Mouse (Mus musculus): Measurements from ENCODE around the gene Pdpr. TPM values are rescaled to one million over a fixed set of nuclear protein-coding genes. Genes with fewer than 3 reads are reported as not detected.
"Not testable (repeated sequence)": the region's sequence is repeated elsewhere in the genome, so short reads cannot be mapped to it uniquely, and the experiment has no call there.

Gene Pdpr
- 10 to 100 TPM in 1 of 2 experiments, 1 to 10 TPM in 1; 7.2 to 11.4 TPM for polyA plus RNA-seq (2017; shearing (Covaris generic))

DNA sequence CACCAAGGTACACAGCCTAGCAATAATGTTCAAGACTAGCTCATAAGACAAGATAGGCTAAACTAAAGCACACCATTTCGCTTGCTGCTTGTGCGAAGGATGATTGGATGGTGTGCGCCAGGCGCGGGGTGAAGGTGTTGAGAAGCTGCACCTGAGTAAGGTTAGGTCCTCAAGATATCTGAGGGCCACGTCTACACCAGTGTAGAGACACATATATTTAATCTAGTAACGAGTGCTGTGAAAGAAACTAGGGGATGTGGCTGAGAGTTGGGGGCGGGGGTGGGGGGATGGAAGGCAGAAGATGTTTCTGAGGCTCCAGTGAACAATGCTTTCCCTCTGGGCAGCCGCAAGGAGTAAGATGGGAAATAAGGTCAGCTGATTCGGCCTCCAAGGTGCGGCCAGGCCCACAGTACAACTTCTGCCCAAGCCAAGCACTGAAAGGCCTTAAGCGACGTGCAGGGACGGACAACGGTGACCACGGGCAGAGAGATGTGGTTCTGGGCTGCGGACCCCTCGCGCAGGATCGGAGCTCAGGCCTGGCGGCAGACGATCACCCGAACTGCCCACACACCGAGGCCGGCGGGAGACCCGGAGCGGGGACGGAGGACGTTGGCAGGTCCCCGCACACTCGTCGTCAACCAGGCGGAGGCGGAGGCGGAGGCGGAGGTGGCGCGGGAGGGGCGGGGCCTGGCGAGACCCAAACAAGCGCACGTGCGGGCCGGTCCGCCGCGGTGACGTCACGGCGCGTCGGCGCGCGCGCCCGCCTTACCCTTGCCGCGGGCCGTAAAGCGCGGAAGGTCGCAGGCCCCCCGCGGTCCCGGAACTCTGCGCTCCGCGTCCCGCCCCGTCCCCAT is at the start of gene Pdpr:
TSS of gene Pdpr (plus strand) at position 766 of the 854 bp plus-strand sequence.
- peak; percentile 84 for ATAC-seq

DNA sequence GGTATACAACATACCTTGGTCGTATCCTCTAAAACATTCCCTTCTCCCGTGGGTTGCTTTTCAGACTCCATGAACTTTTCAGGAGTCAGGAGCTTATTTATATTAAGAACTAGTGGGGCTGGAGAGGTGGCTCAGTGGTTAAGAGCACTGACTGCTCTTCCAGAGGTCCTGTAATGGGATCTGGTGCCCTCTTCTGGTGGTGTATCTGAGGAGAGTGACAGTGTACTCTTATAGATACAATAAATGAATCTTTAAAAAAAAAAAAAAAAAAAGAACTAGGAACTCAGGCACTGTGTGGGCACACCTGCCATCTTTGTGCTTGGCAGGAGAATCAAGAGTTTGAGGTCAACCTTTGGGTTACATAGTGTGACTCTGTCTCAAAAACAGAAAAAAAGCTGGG is 45.7 kb upstream of the Pdpr start:
- ATAC-seq: no peak

DNA sequence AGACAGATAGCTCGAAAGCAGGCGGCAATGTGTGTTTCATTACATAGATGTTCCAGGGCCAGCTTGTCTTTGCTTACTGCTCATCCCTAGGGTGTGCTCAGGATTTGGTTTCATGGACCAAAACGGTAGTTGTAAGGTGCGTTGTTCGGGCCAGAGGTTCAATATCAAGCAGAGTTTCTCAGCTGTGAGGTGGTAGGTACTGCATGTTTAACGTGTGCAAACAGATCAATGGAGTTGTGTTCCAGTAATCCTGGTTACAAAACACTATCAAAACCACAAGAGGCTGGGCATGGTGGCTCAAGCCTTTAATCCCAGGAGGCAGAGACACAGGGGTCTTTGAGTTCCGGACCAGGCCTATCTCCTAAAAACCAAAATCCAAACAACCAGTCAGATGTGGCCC is 45.3 kb upstream of the Pdpr start:
- ATAC-seq: no peak

DNA sequence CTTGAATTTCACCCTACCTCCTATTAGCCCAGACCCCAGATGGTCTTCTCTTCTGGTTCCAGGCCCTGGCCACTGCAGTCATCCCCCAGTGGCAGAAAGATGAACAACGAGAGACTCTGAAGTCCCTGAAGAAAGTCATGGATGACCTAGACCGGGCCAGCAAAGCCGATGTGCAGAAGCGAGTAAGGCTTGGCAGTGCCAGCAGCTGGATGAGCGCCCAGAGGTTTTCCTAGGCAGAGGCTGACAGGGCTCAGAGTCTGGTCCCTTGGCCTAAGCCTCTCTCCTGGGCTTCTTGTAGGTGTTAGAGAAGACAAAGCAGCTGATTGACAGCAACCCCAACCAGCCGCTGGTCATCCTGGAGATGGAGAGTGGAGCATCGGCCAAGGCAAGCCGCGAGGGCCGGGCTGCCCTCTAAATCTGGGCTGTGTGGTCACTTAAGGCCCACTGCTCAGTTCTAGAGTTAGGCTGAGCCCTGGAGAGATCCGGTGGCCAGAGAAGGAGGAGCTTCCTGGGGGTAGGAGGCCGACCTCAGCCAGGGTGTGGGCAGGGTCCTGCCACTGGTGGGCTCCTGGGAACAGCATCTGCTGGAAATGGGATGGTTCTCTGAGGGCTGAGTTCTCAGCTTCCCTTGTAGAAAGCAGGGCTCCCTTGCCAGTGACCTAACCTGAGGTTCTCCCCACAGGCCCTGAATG is 40.5 kb upstream of the Pdpr start:
- ATAC-seq: no peak

- no peak for ATAC-seq
Measured at GRCm38 (mm10) chr8:111055031-111055634, 39.3 kb upstream of the Pdpr start.

DNA sequence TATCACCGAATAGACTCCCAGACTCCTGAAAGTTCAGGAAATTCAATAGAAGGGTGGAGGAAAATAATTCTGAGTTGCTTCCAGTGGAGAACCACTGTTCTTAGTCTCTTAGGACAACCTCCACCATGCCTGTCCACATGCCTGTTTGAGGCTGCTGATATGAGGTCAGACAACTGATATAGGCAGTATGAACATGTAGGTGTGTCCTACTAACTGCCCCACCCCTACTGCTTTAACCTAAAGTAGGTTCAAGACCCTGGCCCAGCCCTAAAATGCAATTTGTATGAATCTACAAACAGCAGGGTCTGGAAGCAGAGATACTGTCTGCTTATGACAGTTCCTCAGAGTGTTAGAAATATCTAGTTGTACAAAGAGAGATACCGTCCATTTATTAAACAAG is 38.8 kb upstream of the Pdpr start:
- ATAC-seq: peak; percentile 3

DNA sequence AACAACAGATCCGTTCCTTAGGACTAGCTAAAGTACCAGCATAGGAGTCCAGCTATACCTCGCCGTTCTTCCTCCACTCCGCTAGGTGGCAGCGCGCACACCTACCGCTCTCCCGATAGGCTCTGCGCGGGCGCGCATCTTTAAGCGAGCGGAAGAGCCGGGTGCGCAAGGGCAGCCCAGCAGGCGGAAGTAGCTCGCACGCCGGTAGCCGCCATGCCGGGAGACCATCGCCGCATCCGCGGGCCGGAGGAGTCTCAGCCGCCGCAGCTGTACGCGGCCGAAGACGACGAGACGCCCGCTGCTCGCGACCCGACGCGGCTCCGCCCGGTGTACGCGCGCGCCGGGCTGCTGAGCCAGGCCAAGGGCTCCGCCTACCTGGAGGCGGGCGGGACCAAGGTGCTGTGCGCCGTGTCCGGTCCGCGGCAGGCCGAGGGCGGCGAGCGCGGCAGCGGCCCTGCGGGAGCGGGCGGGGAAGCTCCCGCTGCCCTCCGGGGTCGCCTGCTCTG is 38.2 kb upstream of the Pdpr start, which contains the start of gene Exosc6:
TSS of gene Exosc6 (plus strand) at position 182 of the 506 bp plus-strand sequence.
- ATAC-seq: peak; percentile 98

- ATAC-seq: peak; percentile 55
Measured at GRCm38 (mm10) chr8:111056691-111057293, 37.6 kb upstream of the Pdpr start.

DNA sequence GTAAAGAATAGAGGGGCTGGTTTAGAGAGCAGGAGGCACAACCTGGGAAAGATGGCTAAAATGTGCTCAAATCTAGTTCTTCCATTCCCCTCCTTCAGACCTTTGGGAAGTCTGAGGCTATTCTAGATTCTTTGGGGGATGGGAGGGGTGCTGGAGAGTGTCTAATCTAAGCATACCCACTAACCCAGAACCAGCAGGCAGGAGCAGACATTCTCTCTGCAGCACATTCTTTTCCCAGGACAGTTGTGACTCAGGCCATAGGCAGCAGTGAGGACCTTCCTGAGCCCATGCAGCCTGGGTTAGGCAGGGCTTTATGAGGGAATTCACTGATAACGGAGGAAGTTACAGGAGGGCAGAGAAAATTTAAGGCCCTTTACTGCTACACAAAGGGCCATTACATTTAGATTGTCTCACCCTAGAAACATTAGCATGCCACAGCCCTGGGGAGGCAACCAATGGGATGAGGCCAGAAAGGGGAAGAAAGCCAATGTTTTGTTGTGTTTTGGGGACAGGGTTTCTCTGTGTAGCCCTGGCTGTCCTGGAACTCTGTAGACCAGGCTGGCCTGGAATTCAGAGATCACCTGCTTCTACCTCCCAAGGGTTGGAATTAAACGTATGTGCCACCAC is 35.4 kb upstream of the Pdpr start:
- ATAC-seq: no peak

GRCm38 (mm10) chr8:111061688-111062071 is 32.8 kb upstream of the Pdpr start:
- ATAC-seq: no peak

- ATAC-seq: peak; percentile 92
Measured at GRCm38 (mm10) chr8:111062072-111062757, 32.2 kb upstream of the Pdpr start.

- ATAC-seq: no peak
Measured at GRCm38 (mm10) chr8:111062893-111063292, 31.5 kb upstream of the Pdpr start.

- ATAC-seq: no peak
Measured at GRCm38 (mm10) chr8:111066308-111066707, 28.1 kb upstream of the Pdpr start.

DNA sequence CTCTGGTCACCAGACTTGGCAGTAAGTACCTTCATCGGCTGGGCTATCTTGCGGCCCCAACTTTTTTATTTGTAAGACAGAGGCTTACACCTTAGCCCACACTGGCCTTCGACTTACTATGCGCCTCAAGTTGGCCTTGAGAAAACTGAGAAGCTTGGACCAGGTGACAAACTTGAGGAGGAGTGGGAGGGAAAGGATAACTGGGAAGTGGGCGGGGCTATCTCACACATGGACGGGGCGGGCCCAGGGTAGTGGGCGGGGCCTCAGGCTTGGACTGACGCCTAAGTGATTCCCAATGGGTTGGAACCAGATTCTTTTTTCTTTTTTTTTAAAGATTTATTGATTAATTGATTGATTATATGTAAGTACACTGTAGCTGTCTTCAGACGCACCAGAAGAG is 27.0 kb upstream of the Pdpr start:
- no peak for ATAC-seq

- not testable (repeated sequence) for ATAC-seq
Measured at GRCm38 (mm10) chr8:111068660-111069059, 25.8 kb upstream of the Pdpr start.

GRCm38 (mm10) chr8:111075926-111076325 is 18.5 kb upstream of the Pdpr start:
- ATAC-seq: no peak

DNA sequence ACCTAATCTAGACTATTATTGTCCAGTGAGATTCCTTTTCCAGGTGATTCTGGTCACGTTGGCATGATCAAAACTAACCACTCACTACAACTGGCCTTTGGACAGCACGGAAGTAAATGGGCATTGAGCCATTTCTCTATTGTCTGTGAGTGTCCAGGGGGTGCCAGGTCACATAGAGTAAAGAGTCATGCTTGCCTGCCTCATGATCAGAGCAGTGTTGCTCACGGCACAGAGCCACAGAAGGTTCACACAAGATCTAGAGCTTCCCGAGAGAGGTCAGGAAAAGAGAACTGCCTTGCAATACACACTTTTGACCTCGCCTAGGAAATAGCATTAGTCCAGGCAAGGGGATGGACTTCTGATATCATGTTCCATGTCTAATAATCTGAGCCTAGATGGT is 15.0 kb upstream of the Pdpr start:
- ATAC-seq: no peak

DNA sequence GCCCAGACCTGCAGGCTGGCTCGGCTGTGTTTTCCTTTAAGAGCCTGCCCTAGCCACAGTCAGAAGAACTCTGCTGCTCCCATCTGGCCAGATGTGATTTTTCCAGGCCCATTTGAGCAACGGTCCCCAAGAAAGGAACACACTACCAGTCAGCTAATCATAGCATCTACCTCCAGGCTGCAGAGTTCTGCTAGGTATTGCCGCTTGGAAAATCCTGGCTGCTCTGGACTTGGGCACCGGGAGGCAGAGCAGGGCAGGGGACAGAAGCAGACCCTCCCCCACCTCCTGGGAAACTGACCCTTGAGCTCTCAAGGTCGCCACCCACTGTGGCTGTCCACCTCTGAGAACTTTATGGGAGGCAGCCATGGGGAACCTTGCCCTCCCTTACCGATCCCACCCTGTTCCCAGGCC is 14.6 kb upstream of the Pdpr start:
- no peak for ATAC-seq

DNA sequence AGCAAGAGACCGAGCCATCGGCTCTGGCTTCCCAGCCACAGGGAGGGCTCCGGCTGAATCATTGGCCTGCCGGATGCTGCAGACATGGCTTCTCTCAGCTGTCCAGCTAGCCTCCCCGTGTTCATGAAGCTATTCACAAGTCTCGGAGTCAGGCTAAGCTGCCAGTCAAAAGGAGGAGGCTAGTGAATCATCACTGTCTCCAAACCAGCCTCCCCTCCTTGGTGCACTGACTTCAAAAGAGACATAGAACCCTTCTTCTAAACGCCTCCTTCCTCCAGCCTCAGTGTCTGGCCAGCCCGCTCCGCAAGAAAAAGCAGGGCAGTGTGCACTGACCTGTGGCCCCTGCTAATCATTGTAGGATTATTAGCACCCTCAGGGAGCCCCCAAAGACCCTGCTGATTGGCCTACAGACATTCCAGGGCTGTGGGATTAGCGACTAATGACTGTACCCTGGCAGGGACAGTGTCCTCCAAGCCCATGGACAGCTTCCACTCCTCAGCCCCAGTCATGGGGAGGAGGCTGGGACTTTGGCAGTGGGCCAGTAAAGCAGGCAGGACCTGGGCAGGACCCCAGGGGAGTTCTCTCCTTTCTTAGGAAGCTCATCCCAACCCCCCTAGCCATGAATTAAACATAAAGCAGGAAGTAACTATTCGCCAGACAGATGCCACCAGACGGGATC is 12.7 kb upstream of the Pdpr start:
- no peak for ATAC-seq

DNA sequence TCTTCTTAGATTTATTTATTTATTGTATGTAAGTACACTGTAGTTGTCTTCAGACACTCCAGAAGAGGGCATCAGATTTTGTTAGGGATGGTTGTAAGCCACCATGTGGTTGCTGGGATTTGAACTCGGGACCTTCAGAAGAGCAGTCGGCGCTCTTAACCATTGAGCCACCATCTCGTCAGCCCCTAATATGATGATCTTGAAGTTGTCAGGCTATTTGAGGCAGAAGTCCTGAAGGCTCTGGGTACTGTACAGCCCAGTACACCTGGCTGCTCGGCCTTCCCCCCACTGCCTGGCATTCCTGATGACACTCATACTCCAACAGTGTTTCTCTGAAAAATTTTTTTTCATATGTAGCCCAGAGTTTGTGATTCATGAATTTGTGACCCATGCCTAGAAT is 10.5 kb upstream of the Pdpr start:
- not testable (repeated sequence) for ATAC-seq

DNA sequence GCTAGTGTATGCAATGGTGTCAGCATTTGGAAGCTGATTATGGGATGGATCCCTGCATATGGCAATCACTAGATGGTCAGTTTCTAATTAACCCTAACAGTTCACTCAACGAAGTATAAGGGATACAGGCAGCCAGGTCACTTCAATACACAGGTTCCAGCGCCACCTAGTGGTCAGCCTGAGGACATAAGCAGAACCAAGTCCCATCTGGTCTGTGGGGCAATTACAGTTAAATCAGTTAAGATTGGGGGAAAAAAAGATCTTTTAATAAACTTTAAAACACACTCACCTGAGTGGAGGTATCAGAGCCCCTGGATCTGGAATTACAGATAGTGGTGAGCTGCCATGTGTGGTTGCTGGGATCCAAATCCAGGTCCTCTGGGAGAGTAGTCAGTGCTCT is 4.3 kb upstream of the Pdpr start:
- peak; percentile 52 for ATAC-seq
